Mouse (Mus musculus): ENCODE data around the gene Edaradd.
"Not testable (repeated sequence)": the region's sequence is repeated elsewhere in the genome, so short reads cannot be mapped to it uniquely, and the experiment has no call there.

The Edaradd gene

DNA sequence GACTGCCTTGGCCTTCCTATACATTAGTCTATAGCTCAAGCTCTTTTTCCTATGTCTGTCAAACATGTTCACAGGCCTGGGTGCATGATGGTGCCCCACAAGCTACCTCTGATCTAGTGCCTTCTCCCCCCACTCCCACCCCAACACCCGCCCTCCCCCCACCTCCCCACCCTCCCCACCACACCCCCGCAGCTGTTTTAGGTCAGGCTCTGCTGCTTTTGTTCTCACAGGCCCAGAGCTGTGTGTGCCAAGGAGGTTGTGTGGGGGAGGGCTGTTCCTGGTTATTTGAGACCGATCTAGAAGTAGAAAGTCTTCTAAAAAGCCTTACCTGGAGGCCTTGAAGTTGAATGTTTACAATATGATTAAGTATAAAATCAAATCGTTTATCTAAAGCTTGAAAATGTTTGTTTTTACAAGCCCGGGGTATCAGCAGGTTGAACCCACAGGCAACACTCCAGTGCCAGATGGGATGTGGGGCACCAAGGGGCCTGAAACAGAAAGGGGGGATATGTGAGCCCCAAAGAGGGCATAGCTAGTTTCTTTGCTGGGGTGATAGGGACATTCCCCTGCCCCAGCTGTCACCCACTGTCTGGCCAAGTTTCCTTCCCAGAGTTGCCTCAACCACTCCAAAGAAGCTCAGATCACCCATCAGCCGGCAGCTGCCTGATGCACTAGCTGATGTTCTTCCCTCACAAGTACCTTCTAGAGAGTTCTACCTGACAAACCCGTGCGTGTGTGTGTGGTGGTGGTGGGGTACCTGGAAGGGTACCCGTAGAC is 8.9 kb downstream of the Edaradd start:
- DNase-seq = no peak

DNA sequence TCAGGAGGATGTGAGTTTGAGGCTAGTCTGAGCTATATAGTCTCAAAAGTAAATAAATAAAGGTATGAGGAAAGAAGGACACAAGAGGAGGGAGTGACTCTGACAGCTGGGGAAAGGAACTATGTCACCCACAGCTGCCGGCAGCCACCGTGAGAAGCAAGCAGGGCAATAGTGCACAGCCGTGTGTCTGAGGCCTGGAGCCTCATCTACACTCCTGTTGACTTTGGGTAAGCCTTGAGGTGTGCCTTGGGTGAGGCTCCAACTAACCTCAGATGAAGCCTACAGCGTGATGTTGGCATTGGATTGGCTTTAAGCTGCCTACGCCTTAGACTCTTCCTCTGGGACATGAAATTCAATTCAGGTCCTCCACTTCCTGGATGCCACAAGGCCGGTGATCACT is 10.2 kb downstream of the Edaradd start:
- DNase-seq = no peak

DNA sequence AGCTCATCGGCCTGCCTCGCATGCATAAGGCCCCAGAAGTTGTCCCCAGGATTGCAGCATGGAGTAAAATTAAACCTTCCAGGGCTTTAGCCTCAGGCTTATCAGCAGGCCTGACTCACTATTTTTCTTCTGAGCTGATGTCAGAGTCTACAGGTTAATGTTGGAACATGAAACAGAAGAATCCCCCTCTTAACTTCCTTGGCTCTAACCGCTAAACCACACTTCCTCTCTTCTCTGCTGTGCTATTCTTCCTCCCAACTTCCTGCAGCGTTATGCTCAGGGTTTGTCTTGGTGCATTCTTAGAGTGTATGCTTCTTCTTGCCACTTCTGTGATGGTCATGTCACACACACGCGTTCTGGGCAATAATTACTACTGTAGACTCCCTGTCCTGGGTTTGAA is 12.8 kb downstream of the Edaradd start:
- no peak for DNase-seq

DNA sequence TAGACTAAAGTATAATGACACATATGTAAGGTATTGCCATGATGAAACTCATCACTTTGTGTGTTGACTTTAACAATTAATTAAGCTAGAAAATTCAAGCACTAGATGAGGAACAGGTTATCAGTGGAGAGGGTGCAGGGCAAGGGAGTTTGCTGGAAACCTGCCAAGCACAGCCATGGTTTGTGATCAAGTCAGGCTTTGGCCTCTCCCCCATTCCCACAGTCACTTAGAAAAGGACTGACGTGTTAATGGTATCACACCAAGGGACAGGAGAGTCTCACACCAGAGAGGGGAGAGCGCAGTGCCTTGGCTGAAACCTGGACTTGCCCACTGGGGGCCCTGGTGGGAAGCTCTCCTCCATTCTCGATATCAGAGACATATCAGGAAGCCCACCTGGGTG is 14.9 kb downstream of the Edaradd start:
- DNase-seq = no peak

DNA sequence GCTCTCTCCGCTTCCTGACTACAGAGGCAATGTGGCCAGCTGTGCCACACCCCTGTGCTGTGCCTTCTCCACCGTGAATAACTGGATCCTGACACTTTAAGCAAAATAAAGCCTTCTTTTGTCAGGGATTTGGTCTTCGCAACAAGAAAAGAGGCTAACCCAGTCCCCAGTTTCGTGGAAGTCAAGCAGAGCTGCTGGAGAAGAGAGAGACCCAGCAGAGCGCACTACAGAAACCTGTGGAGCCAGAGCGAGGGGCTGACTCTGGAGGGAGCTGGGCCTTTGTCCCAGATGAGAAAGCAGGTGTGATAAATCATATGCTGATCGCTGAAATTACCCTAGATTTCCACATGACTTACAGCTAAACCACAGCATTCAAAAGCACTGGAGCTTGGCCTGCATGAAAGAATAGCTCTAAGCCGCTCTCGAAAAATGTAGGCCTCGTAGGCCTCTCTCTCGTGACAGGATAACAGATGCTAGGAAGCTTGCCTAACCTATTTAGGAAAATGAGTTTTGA is 16.9 kb downstream of the Edaradd start:
- no peak for DNase-seq

DNA sequence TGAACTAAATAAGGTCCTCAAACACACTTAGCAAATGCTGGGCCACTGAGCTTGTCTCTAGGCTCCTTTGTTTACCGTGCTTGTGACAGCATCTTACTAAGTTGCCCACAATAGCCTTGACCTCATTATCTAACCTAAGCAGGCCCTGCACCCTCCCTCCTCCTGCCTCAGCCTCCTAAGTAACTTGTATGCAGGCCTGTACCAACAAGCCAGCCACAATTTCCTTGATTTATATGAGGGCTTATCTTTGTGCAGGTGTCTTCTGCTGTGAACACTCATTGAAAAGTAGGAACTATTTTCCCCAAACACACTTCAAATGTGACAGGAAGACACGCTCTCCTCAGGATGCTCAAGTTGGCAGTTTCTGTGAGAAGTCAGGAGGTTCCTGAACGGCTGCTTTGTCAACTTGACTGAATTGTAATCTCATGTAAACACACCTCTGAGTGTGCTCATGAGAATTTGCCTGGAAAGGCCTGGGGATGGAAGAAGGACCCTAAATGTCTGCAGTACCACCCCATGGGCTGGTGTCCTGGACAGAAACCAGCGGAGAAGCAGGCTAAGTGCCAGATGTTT is 17.5 kb downstream of the Edaradd start:
- DNase-seq = no peak

DNA sequence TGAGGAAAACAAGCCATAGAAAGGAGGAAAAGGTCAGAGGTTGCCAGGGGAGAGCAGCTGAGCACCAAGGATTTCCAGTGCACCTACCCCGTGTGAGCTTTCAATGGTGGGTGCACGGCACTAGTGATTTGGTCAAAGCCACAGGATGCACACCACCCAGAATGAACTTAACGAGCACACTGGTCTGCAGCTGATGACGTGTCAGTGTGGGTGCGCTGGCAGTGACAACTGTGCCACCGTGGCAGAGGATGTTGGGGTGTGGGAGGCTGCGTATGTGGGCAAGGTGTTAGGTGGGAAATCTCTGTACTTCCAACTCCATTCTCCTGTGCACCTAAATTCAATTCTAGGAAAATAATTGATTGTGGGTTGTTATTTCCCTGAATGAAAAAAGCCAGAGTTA is 21.1 kb downstream of the Edaradd start:
- DNase-seq = no peak

DNA sequence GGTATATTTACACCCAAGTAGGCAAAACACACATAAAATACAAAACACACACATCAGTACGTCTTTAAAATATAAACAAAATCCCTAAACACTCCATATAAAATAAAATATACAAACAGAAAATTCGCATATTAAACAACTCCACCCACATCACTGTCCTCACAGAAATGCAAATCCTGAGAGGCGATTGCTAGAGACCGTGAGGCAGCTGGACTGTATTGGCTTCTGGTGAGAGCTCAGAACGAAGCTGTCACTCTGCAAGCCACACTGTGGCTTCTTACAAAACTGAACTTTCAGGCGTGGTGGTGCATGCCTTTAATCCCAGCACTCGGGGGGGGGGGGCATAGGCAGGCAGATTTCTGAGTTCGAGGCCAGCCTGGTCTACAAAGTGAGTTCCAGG is 22.4 kb downstream of the Edaradd start:
- DNase-seq = no peak

DNA sequence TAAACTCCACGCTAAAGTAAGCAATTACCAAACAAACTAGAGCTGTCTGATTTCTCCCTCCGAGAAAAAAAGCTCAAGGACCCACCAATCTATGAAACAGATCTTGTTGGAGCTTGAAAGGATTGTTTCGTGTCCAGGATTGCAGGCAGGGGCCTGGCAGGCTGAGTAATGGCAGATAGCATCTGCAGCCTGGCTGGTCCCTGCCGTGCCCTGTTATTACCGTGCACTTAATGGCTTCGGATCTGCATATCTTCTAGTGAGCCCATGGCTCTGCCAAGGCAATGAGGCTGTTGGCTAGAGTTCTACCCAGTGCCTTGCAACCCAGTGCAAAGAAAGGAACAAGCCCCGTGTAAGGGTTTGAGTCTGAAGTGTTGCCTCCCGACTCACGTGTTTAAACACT is 25.5 kb downstream of the Edaradd start:
- DNase-seq = peak in 1 of 2 experiments; percentile 9

DNA sequence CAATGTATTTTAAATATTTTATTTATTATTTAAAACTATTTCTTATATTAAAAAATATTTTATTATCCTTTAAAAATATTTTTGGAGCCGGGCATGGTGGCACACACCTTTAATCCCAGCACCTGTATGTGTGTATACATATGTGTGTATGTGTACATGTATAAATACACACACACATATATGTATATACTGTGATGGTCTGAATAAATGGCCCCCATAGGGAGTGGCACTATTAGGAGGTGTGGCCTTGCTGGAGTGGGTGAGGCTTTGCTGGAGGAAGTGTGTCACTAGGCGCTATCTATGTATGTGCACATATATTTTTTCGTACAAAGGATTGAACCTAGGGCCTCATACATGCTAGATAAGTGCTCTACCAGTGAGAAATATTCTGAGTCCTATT is 27.7 kb downstream of the Edaradd start:
- no peak for DNase-seq

DNA sequence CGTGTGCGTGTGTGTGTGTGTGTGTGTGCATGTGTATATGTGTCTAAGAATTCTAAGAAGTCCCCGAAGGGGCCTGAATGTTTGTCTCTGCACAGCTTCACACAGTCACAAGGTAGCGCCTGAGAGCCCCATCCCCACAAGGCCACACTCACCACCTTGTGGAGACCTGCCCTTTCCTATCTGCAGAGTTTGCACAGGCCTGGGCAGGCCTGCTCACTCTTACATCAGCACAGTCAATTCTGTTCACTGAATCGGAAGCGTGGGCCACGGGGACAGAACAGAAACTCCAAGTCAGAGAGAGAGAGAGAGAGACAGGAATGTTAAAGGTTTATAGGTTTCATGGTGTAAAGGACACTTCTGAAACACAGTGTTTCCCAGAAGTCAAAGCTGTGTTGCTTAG is 34.6 kb downstream of the Edaradd start:
- DNase-seq = no peak

DNA sequence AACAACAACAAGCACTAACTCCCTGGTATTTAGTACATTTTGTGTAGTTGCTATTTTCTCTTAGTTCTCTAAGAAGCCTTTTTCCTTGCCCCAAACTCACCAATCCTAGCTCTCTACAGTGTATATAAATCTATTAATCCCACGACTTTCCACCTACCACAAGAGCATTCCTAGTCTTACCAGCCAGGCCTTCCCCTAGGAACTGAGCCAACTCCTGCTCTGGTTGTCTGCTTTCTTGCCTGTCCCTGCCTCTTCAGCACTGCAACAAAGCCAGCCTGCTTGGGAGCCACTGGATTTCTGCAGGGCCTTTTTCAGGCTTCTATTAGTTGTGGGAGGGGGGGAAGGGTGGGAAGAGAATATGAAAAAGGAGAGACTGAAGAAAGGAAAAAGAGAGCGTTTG is 35.0 kb downstream of the Edaradd start:
- DNase-seq = no peak

DNA sequence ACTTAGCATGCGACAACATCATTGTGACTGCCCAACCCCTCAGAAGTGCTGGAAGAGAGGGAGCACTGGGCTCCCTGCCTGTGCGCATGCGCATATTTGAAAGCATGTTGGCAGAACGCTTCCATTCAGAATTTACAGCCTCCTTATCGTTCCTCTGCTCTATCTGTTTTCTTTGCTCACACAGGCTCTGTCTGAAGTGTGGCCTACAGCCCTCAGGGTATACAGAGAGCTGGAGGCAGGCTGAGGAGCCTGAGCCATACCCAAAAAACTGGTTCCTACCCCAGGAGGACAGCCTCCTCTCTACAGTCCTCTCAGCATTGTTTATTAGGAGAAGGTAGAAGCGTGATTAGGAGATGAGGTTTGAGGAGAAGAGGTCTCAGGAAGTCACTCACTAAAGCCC is 40.4 kb downstream of the Edaradd start:
- DNase-seq = no peak

DNA sequence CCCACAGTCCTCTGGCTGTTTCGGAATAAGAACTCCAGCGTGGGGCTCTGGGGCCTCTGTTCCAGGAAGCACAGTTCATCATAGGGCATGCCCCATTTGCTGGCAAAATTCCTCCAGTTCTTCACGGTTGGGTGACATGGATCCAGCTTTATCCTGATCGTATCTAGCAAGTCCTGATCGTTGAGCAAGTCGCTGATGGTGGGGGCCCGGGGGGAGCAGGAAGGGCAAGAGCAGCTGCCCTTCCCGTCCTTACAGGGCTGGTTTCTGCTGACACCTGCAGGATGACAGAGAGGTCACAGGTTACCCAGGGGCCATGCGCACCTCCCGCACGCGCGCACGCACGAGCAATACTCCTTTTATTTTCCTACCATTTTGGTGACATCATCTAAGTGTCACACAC is 41.9 kb downstream of the Edaradd start:
- DNase-seq = peak; percentile 85 to 92

DNA sequence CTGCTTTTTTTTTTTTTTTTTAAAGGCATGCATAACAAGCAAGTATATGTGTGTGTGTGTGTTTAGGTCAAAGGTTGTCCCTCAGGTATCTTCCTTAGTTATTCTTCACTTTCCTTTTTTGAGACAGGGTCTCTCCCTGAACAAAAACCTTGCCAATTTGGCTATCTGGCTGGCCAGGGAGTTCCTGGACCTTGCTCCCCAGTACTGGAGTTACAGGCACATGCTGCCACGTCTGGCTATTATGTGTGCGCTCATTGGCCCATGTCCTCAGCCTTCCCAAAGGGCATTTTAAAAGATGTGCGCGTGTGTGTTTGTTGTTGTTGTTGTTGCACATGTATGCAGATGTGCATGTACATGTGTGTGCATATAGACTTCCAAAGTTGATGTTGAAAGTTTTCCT is 43.4 kb downstream of the Edaradd start:
- DNase-seq = peak; percentile 32 to 50

DNA sequence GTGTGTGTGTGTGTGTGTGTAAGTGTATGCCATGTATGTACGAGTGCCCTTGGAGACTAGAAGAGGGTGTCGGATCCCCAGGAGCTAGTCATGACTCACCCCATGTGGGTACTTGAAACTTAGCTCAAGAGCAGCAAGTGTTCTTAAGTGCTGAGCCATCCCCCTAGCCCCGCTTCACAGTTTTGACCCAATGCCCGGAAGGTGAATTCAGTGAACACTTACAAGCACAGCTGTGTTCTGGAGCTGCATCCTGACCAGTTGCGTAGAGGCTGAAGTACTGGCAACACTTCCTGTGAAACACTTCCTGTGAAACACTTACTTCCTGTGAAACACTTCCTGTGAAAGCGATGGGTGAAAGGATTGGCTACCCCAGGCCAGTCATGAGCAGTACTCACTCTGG is 45.0 kb downstream of the Edaradd start:
- no peak for DNase-seq

DNA sequence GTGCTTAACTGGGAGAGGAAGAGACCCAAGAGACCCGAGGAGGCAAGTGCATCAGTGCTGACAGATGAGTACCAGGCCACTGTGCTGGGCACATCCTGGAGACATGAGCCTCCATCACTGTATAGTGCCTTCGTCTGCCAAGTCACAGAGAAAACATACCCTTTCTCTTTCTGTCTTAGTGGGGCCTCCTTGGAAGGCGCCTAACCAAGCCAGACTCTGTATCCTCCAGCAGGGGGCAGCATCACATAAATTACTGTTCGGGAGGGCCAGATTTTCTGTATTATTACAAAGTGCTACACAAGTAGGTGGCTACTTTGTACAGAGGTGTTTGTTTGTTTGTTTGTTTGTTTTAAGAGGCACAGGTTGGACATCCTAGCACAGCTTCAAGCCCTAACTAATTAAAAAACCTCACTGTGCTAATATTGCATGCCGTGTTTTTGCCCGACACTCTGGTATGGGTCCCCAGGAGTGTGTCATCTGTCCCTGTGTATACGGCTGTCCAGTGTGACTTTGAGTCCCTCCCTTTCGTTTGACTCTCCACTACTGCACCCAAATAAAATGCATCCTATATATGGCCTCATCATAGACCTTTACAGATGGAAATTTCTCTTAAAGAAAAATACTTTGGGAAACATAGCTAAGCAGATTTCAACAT is 46.4 kb downstream of the Edaradd start:
- DNase-seq = peak; percentile 62 to 87

DNA sequence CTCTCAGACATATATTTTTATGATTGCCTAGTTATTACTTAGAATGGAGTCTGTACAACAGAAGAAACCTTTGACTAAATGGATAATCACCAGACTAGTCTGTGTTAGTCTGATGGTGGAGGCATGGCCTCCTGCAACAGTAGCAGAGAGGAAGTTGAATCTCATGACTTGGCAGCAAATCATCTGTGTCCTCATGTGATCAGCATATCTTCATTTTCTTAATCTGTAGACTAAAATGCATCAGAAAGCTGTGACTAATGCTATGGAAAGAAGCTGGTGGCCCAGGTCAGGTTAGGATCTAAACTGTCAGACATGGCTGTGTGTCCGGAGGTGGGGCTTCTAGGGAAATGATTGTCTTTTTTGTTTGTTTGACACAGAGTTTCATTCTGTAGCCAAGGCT is 51.8 kb downstream of the Edaradd start:
- no peak for DNase-seq

DNA sequence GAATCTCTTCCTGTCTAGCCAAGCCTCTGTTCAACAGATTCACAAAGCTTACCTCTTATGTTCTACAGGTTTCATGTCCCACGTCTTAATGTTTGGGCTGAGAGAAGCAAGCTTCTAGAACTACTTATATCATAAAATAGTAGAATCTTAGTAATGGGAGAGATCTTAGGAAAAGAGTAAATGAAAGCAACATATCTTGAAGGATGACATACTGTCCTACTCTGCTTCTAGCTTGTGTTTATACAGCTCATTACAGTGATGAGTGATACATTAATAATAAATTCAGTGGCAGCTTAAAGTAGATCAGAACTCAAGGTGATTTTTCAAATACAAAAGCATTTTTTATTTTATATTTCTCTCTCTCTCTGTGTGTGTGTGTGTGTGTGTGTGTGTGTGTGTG is 55.4 kb downstream of the Edaradd start, which contains the start of gene Lgals8:
Lgals8 (minus strand) TSS at position 101 of the 400 bp plus-strand sequence.
- no peak for DNase-seq

DNA sequence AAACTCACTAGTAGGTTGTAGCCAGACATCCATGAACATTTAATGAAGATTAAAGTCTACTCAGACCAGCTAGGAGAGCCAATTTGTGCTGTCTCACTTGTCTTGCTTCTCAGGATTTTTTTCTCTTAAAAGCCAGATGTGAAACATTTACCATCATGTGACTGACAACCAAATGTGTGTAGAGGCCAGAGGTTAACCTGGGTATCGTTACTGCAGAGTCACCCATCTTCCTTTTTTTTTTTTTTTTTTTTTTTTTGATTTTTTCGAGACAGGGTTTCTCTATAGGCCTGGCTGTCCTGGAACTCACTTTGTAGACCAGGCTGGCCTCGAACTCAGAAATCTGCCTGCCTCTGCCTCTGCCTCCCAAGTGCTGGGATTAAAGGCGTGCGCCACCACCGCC is 56.1 kb downstream of the Edaradd start:
- DNase-seq = not testable (repeated sequence)

DNA sequence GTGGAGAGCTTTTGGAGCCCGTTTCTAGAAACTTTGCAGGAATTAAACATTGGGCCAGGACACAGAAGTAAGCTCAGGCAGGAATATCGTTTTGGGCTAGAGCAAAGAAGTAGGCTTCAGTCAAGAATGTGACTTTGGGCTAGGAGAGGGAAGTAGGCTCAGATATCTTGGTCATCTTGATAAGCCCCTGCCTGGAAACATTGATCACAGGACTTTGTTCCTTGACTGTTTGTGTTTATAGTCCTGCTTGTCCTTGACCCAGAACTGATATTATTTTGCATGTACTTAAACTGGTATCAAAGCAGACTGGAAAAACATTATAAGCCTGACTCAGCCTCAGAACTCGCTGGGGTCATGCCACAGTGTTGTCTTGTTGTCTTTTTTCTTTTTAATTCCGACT is 57.6 kb downstream of the Edaradd start:
- DNase-seq = no peak

DNA sequence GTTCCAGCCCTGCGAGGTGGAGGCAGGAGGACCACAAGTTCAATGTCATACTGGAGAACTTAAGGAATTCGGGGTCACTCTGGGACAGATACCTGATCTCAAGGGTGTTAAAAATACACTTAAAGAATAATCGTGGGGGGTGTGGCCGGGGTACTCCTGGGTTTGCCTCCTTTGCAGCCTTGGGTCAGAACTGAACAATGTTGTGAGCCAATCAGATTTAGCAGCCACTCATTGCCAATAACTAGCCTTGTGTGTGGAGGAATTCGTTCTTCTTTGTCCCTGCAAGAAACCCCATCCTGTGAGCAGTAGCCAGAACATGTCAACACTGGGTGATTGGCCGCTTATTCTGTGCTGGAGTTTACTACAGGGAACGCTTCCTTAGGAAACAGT is 58.5 kb downstream of the Edaradd start:
- DNase-seq = peak in 1 of 2 experiments; percentile 27

DNA sequence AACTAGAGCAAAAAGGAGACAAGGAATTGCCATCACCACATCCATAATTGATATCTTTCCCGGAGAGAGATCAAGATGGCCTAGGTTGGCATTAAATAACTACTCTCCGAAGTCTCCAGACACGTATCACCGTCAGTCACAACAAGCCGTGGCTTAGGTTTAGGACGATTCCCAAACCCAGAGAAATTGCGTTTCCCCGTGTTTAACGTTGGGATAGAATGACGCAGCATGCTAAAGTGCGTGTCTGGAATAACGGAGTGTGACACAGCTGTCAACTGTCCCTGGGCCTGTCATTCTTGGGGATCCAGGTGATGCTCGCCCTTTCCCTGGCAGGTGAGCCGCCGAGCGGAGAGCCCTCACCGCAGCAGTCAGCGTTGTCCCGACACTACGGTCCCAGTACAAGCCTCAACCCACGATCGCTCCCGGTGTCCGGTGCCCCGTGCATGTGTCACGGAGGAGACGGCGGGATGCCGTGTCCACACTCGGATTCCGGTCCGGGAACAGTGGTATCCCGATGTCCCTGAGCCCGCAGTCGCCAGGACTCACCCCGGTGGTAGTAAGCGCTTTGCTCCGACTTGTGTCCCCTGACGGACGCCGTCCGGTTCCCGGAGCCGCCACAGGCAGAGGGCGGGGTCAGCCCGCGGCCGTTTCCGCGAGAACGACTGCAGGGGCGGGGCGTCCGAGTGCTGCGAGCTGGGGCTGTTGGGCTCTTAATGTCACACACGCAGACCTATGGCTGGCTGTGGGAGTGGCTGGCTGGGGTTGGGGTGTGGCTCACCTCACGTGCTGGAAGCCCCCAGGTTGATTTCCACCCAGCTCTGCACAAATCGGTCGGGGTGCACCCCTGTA is 59.1 kb downstream of the Edaradd start:
- DNase-seq = peak; percentile 95 to 98
